Mouse (Mus musculus) ES-E14 (cell line): ENCODE data around the gene Ccpg1os.

ENCODE experiments used
- MAFK ChIP-seq: IDR thresholded peaks from 2 replicates; pipeline ENCODE4 v1.6.1; 2014; ENCODE audit warnings: mild to moderate bottlenecking, low read depth, low read length, inconsistent platforms; ENCODE audit not compliant: insufficient read depth
- ZC3H11A ChIP-seq: IDR thresholded peaks from 2 replicates; pipeline ENCODE4 v1.6.1; 2012; ENCODE audit warnings: low read depth, mild to moderate bottlenecking, inconsistent platforms, low read length, borderline replicate concordance
- ZNF384 ChIP-seq: IDR thresholded peaks from 2 replicates; pipeline ENCODE4 v1.6.1; 2012; ENCODE audit warnings: low read depth, low read length, inconsistent platforms

- TF ChIP-seq MAFK (no peak), ZNF384 (peak; percentile 70), ZC3H11A (no peak)
Observed at GRCm38 (mm10) chr9:72987703-72988102, 2.5 kb upstream of the Ccpg1os start.
